Mouse (Mus musculus): ENCODE data around the gene Eps15. TPM values are rescaled to one million over a fixed set of nuclear protein-coding genes. Genes with fewer than 3 reads are reported as not detected.

Gene Eps15
- 165 TPM for polyA plus RNA-seq (2014; fragmentation: Illumina TruSeq; extraction: RNeasy Lipid Tissue Mini Kit (QIAGEN cat#74804))

GRCm38 (mm10) chr4:109279689-109280458, at the start of gene Eps15:
Gene Eps15 (plus strand): TSS chr4:109280268.

GRCm38 (mm10) chr4:109234185-109234584, 45.9 kb upstream of the Eps15 start, which contains the start of gene Calr4:
Gene Calr4 (plus strand): TSS chr4:109234485.

DNA sequence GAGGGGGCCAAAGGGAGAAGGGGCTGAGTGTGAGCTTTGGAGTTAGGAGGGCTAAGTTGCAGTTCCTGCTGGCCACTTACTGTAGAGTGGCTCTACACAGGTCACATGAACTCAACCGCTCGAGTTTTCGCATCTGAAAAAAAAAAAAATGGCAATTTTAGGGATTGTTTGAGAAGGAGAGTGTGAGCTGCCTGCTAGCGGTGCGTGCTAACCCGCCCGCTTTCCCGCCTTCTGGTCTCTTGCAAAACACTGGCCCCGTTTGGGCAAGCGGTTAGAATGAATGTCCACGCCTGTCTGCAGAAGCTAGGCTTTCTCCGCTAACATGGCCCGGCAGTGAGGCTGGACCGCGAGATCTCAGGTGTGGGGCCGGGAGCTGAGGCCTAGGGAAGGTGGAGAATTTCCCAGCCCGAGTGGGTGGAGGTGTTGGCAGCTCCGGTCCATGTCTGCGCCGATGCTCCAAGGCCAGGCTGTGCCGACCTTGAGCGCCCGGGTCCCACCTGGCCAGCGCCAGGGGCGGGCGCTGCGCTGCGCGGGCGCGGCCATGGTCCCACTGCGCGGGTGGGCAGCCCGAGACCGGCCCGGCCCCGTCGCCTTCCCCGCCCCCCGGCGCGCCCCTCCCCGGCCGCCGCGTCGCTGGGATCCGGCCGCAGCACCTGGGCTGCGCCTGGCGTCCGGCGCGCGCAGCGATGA, 126.6 kb downstream of the Eps15 start, which contains the start of gene Ttc39a:
Ttc39a (plus strand) TSS at position 138 of the 690 bp plus-strand sequence.

Other genes starting within 250 kb of the Eps15 start
- 185 TPM for gene Osbpl9, start 78.0 kb upstream of the Eps15 start, polyA plus RNA-seq (2014; fragmentation: Illumina TruSeq; extraction: RNeasy Lipid Tissue Mini Kit (QIAGEN cat#74804))
- 6.2 TPM for gene Calr4, start 45.8 kb upstream of the Eps15 start, polyA plus RNA-seq (2014; fragmentation: Illumina TruSeq; extraction: RNeasy Lipid Tissue Mini Kit (QIAGEN cat#74804))
- gene Ttc39a, start 126.4 kb downstream of the Eps15 start, polyA plus RNA-seq (2014; fragmentation: Illumina TruSeq; extraction: RNeasy Lipid Tissue Mini Kit (QIAGEN cat#74804)) = 4.9 TPM
- gene Rnf11, start 204.5 kb downstream of the Eps15 start, polyA plus RNA-seq (2014; fragmentation: Illumina TruSeq; extraction: RNeasy Lipid Tissue Mini Kit (QIAGEN cat#74804)) = 397 TPM

All from ovary, adult 10 weeks (tissue).